Mouse (Mus musculus) heart, embryonic 14.5 days (tissue): Measurements from ENCODE around the gene Map1b. TPM values are rescaled to one million over a fixed set of nuclear protein-coding genes. Genes with fewer than 3 reads are reported as not detected.

Source experiments
- ATAC-seq: fragments of 200-750 bp; cut with Nextera tagmentation; 2 replicates; pipeline ENCODE4 v1.8.0; 2017; ENCODE audit warnings: low read depth, moderate TSS enrichment; ENCODE audit not compliant: insufficient number of reproducible peaks, insufficient read depth, low FRiP score
- H3K27ac ChIP-seq, 2 experiments: fragments of 200-500 bp in 1 of 2; fragments of 300-500 bp in 1 of 2; sonication (generic) in 1 of 2; replicated peaks in 1 of 2; 2 replicates each; pipeline ENCODE4 v1.5.1; 2012 to 2014; ENCODE audit warnings: low read depth in 2 of 2, low read length in 2 of 2, control low read depth in 1 of 2, mild to moderate bottlenecking in 1 of 2, mixed read lengths in 1 of 2; ENCODE audit not compliant: control insufficient read depth in 1 of 2, insufficient read depth in 1 of 2
- H3K27me3 ChIP-seq: fragments of 300-500 bp; sonication (generic); 2 replicates; pipeline ENCODE4 v1.6.1; 2014; ENCODE audit warnings: mild to moderate bottlenecking, low read length, control low read depth; ENCODE audit not compliant: control insufficient read depth, insufficient read depth
- H3K36me3 ChIP-seq: fragments of 300-500 bp; sonication (generic); 2 replicates; pipeline ENCODE4 v1.6.1; 2014; ENCODE audit warnings: mild to moderate bottlenecking, control low read depth, low read length, mixed read lengths; ENCODE audit not compliant: control insufficient read depth, insufficient read depth
- H3K4me1 ChIP-seq, 2 experiments: fragments of 200-500 bp in 1 of 2; fragments of 300-500 bp in 1 of 2; sonication (generic) in 1 of 2; 2 replicates each; pipeline ENCODE4 v1.6.1; 2012 to 2014; ENCODE audit warnings: low read length in 2 of 2, control low read depth in 1 of 2, mixed read lengths in 1 of 2; ENCODE audit not compliant: control insufficient read depth in 2 of 2, insufficient read depth in 2 of 2
- H3K4me2 ChIP-seq: fragments of 300-500 bp; sonication (generic); 2 replicates; pipeline ENCODE4 v1.6.1; 2014; ENCODE audit warnings: mild to moderate bottlenecking, low read length
- H3K4me3 ChIP-seq, 2 experiments: fragments of 200-500 bp in 1 of 2; fragments of 300-500 bp in 1 of 2; sonication (generic) in 1 of 2; 2 replicates each; pipeline ENCODE4 v1.5.1; 2012 to 2014; ENCODE audit warnings: low read length in 2 of 2, mild to moderate bottlenecking in 2 of 2, control low read depth in 1 of 2, low read depth in 1 of 2, moderate library complexity in 1 of 2; ENCODE audit not compliant: control insufficient read depth in 1 of 2, insufficient read depth in 1 of 2
- H3K9ac ChIP-seq: fragments of 300-500 bp; sonication (generic); 2 replicates; pipeline ENCODE4 v1.6.1; 2014; ENCODE audit warnings: mild to moderate bottlenecking, low read length
- H3K9me3 ChIP-seq: fragments of 300-500 bp; sonication (generic); 2 replicates; pipeline ENCODE4 v1.6.1; 2016; ENCODE audit warnings: low read length, control low read depth; ENCODE audit not compliant: control insufficient read depth
- WGBS: fragments of 180-500 bp; shearing (Covaris S2); extraction: QIAGEN DNeasy Blood & Tissue Kit; methylation state at CpG from one replicate; pipeline ENCODE4 v1.1.7; 2014; 5-methylcytosine and 5-hydroxymethylcytosine counted together
- polyA plus RNA-seq: library from polyadenylated mRNA; unstranded; fragments of >200 nt; fragmentation: Nextera tagmentation; extraction: Ambion mirVana; gene quantifications from 2 replicates; pipeline ENCODE4 v1.2.1, GENCODE M21; 2014

The Map1b gene
- polyA plus RNA-seq, 1 experiment from 2014 or later: 135 TPM

GRCm38 (mm10) chr13:99485861-99486260 lies 30.5 kb downstream of the Map1b start:
- 90% methylated on average over 9 of the region's 9 CpGs for WGBS
- 0 out of 4 replicates have a peak overlapping the region, but pooled peaks of 1 of the 2 experiments have one; percentile 22 for H3K27ac ChIP-seq
- peaks cover 14% of the 10 kb centered on the region for H3K36me3 ChIP-seq
- H3K4me1 ChIP-seq: peaks cover 11 to 18% of the 10 kb centered on the region in 2 experiments
- H3K4me3 ChIP-seq: no peak overlapping the region
- H3K9ac ChIP-seq: no peak overlapping the region
- H3K9me3 ChIP-seq: no peaks in the 10 kb centered on the region
- ATAC-seq: no peak
- no peaks in the 10 kb centered on the region for H3K27me3 ChIP-seq
- no peak overlapping the region for H3K4me2 ChIP-seq

DNA sequence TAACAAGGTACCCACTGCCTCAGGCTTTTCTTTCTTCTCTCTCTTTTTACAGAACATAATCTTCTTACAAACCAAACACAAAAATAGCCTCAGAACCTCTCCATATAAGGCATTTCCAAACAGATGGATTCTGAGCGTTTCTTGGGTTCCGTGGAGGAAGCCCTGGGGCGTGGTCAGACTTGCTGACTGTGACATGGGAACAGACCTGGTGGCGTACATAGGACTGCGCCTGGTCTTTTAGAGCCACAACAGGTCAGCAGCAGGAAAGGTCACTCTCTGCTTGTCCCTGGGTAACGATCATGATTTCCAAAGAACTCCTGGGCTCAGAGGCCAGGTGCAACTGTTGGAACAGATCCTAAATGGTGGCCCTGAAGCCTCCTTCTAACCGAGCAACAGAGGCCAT lies 31.0 kb downstream of the Map1b start:
- Histone ChIP-seq H3K4me2 (no peak overlapping the region), H3K36me3 (peaks cover 13% of the 10 kb centered on the region), H3K9ac (no peak overlapping the region), H3K27me3 (no peaks in the 10 kb centered on the region), H3K4me3 (no peak overlapping the region), H3K27ac (0 out of 4 replicates have a peak overlapping the region, but pooled peaks of 1 of the 2 experiments have one; percentile 22), H3K9me3 (no peaks in the 10 kb centered on the region), H3K4me1 (peaks cover 11 to 18% of the 10 kb centered on the region in 2 experiments)
- no peak for ATAC-seq
- 67% methylated on average over 7 of the region's 7 CpGs for WGBS

GRCm38 (mm10) chr13:99484905-99485304 lies 31.4 kb downstream of the Map1b start:
- Histone ChIP-seq H3K27ac (no peak overlapping the region), H3K4me2 (no peak overlapping the region), H3K9ac (no peak overlapping the region), H3K4me1 (peaks cover 11 to 18% of the 10 kb centered on the region in 2 experiments), H3K4me3 (no peak overlapping the region), H3K27me3 (no peaks in the 10 kb centered on the region), H3K36me3 (peaks cover 12% of the 10 kb centered on the region), H3K9me3 (no peaks in the 10 kb centered on the region)
- ATAC-seq: no peak
- 64% methylated on average over 10 of the region's 10 CpGs for WGBS

DNA sequence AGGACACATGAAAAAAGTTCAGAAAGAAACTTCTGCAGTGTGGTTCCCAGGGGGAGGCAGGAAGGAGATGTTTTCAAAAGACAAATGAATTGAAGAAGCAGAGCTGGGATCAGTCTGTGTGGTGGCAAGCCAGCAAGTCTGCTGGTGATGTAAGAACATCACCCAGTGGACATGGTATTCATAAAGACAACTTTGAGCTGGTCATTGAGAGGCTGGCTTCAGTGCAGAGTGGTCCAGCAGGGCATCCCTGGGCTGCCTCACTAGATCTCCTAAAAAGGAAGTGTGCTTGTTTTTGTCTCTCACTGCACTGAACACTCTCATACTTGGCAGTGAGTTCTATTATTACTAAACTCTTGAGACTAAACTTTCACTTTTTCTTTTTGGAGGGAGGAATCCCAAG lies 32.9 kb downstream of the Map1b start:
- ATAC-seq: no peak
- Histone ChIP-seq H3K27ac (no peak overlapping the region), H3K4me2 (no peak overlapping the region), H3K9ac (no peak overlapping the region), H3K4me1 (peaks cover 11 to 18% of the 10 kb centered on the region in 2 experiments), H3K27me3 (no peaks in the 10 kb centered on the region), H3K4me3 (no peak overlapping the region), H3K9me3 (no peaks in the 10 kb centered on the region), H3K36me3 (peaks cover 8% of the 10 kb centered on the region; the same call in 1 of the 2 replicates)

GRCm38 (mm10) chr13:99475488-99475887 lies 40.9 kb downstream of the Map1b start:
- Histone ChIP-seq H3K27ac (peak overlapping the region; percentile 64 to 66), H3K4me2 (peak overlapping the region; percentile 31), H3K36me3 (0 out of 2 replicates have a peak, but pooled peaks cover 12% of the 10 kb centered on the region), H3K9ac (peak overlapping the region; percentile 38; the same call in 1 of the 2 replicates), H3K9me3 (no peaks in the 10 kb centered on the region), H3K4me1 (peaks cover 10 to 25% of the 10 kb centered on the region in 2 experiments), H3K4me3 (no peak overlapping the region), H3K27me3 (no peaks in the 10 kb centered on the region)
- peak; percentile 77 for ATAC-seq
- 14% methylated on average over 6 of the region's 6 CpGs for WGBS

DNA sequence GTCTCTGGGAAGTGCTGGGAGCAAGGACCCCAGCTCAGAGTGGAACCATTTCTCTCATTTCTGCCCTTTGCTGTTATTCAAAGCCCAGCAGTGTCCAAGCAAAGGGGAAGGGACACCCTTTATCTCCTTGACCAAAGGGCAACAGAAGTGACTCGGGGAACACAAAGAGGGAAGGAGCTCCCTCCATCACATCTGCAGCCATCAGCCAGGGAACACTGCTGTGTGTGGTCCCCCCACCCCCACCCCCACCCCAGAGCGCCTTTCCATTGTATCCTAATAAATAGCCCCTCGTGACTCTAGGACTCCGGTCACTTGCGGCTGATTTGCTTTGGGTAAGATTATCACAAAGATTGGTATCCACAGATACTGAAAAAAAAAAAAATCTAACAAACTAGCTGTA lies 41.3 kb downstream of the Map1b start:
- Histone ChIP-seq H3K9me3 (no peaks in the 10 kb centered on the region), H3K27ac (peak overlapping the region in 1 of 2 experiments; percentile 66; a peak in 2 of 4 replicates), H3K4me1 (peaks cover 10 to 25% of the 10 kb centered on the region in 2 experiments), H3K4me2 (peak overlapping the region; percentile 31), H3K36me3 (0 out of 2 replicates have a peak, but pooled peaks cover 12% of the 10 kb centered on the region), H3K4me3 (no peak overlapping the region), H3K27me3 (no peaks in the 10 kb centered on the region), H3K9ac (peak overlapping the region; percentile 38; the same call in 1 of the 2 replicates)
- WGBS: 35% methylated on average over 5 of the region's 5 CpGs
- no peak for ATAC-seq

- Histone ChIP-seq H3K4me2 (no peak overlapping the region), H3K27me3 (no peaks in the 10 kb centered on the region), H3K4me1 (peaks cover 10 to 25% of the 10 kb centered on the region in 2 experiments), H3K9me3 (no peaks in the 10 kb centered on the region), H3K27ac (no peak overlapping the region), H3K4me3 (no peak overlapping the region), H3K36me3 (0 out of 2 replicates have a peak, but pooled peaks cover 4% of the 10 kb centered on the region), H3K9ac (no peak overlapping the region)
- 86% methylated on average over 7 of the region's 7 CpGs for WGBS
- no peak for ATAC-seq
Observed at GRCm38 (mm10) chr13:99474108-99474507, 42.2 kb downstream of the Map1b start.

- Histone ChIP-seq H3K4me2 (no peak overlapping the region), H3K36me3 (0 out of 2 replicates have a peak, but pooled peaks cover 4% of the 10 kb centered on the region), H3K9me3 (no peaks in the 10 kb centered on the region), H3K27me3 (no peaks in the 10 kb centered on the region), H3K4me1 (peaks cover 10 to 25% of the 10 kb centered on the region in 2 experiments), H3K9ac (no peak overlapping the region), H3K4me3 (no peak overlapping the region), H3K27ac (no peak overlapping the region)
- ATAC-seq: no peak
- 77% methylated on average over 9 of the region's 9 CpGs for WGBS
Observed at GRCm38 (mm10) chr13:99472028-99472427, 44.3 kb downstream of the Map1b start.
